Mouse (Mus musculus) liver, embryonic 14.5 days (tissue): ENCODE measurements around the gene Gapt.

ENCODE experiments used
- CTCF ChIP-seq: IDR thresholded peaks from 2 replicates; pipeline ENCODE4 v1.5.1; 2016; ENCODE audit warnings: antibody characterized with exemption, low read depth, control low read depth
- EP300 ChIP-seq: IDR thresholded peaks from 2 replicates; pipeline ENCODE4 v1.6.1; 2016; ENCODE audit warnings: antibody characterized with exemption, low read depth

DNA sequence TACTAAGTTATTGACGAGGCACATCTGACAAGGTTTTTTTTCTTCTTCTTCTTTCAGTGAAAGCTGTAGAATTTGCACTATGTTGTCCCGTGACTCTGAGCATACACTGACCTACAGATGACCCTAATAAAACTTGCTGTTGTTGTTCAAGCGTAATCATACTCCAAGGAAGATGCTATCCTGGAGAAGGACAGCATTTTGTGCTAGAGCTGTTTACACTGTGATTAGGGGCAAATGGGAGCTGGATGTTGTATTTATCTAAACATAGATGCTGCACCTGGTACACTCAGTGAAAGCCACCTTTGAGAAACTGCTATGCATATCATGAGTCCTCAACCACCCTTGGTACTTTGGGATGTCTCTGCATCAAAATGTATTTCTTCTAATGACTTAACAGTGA, 44.4 kb upstream of the Gapt start:
- TF ChIP-seq CTCF (no peak), EP300 (no peak)
